Mouse (Mus musculus) bone marrow macrophage, adult 2 months (primary cell): ENCODE measurements around the gene Chrd.

ENCODE experiments used
- CTCF ChIP-seq: IDR thresholded peaks from 2 replicates; pipeline ENCODE4 v1.5.1; 2012; ENCODE audit warnings: low read depth, mild to moderate bottlenecking, low read length, moderate library complexity
- POLR2A ChIP-seq: IDR thresholded peaks from 2 replicates; pipeline ENCODE4 v1.6.1; 2012; ENCODE audit warnings: mild to moderate bottlenecking, low read depth, low read length, borderline replicate concordance

GRCm38 (mm10) chr16:20712889-20713288 is 20.0 kb upstream of the Chrd start:
- TF ChIP-seq POLR2A = no peak
- TF ChIP-seq CTCF = no peak
